Mouse (Mus musculus) hindbrain, embryonic 11.5 days (tissue): ENCODE measurements around the gene Fam198a. TPM values are rescaled to one million over a fixed set of nuclear protein-coding genes. Genes with fewer than 3 reads are reported as not detected.

Experiments used
- ATAC-seq: fragments of 200-750 bp; cut with Nextera tagmentation; 2 replicates; pipeline ENCODE4 v1.8.0; 2017; ENCODE audit warnings: mild to moderate bottlenecking, moderate TSS enrichment, moderate library complexity; ENCODE audit not compliant: low FRiP score
- DNase-seq: peaks from one replicate; pipeline ENCODE4 v3.0.0-alpha.2; 2015; ENCODE audit warnings: low spot score
- H3K27ac ChIP-seq: fragments of 300-500 bp; sonication (generic); 2 replicates; pipeline ENCODE4 v1.5.1; 2014; ENCODE audit warnings: mild to moderate bottlenecking, low read depth, low read length
- H3K27me3 ChIP-seq: fragments of 300-500 bp; sonication (generic); 2 replicates; pipeline ENCODE4 v1.6.1; 2014; ENCODE audit warnings: mild to moderate bottlenecking, low read length, moderate library complexity, mixed read lengths; ENCODE audit not compliant: control insufficient read depth, insufficient read depth
- H3K36me3 ChIP-seq: fragments of 300-500 bp; sonication (generic); 2 replicates; pipeline ENCODE4 v1.6.1; 2014; ENCODE audit warnings: mild to moderate bottlenecking, low read length, moderate library complexity, mixed read lengths; ENCODE audit not compliant: control insufficient read depth, insufficient read depth
- H3K4me1 ChIP-seq: fragments of 300-500 bp; sonication (generic); replicated peaks from 2 replicates; pipeline ENCODE4 v1.6.1; 2014; ENCODE audit warnings: low read length, mixed read lengths; ENCODE audit not compliant: control insufficient read depth, insufficient read depth
- H3K4me2 ChIP-seq: fragments of 300-500 bp; sonication (generic); replicated peaks from 2 replicates; pipeline ENCODE4 v1.6.1; 2014; ENCODE audit warnings: mild to moderate bottlenecking, low read depth, low read length
- H3K4me3 ChIP-seq: fragments of 300-500 bp; sonication (generic); 2 replicates; pipeline ENCODE4 v1.5.1; 2014; ENCODE audit warnings: low read depth, low read length
- H3K9ac ChIP-seq: fragments of 300-500 bp; sonication (generic); 2 replicates; pipeline ENCODE4 v1.6.1; 2014; ENCODE audit warnings: low read depth, low read length
- H3K9me3 ChIP-seq: fragments of 300-500 bp; sonication (generic); 2 replicates; pipeline ENCODE4 v1.6.1; 2016; ENCODE audit warnings: low read length; ENCODE audit not compliant: control insufficient read depth
- WGBS: fragments of 180-500 bp; shearing (Covaris S2); extraction: QIAGEN DNeasy Blood & Tissue Kit; methylation state at CpG from one replicate; pipeline ENCODE4 v1.1.7; 2014; 5-methylcytosine and 5-hydroxymethylcytosine counted together
- polyA plus RNA-seq: library from polyadenylated mRNA; unstranded; fragments of >200 nt; fragmentation: Nextera tagmentation; extraction: Ambion mirVana; gene quantifications from 2 replicates; pipeline ENCODE4 v1.2.1, GENCODE M21; 2014

Fam198a gene
- polyA plus RNA-seq, 1 experiment from 2014 or later: 0.46 TPM

DNA sequence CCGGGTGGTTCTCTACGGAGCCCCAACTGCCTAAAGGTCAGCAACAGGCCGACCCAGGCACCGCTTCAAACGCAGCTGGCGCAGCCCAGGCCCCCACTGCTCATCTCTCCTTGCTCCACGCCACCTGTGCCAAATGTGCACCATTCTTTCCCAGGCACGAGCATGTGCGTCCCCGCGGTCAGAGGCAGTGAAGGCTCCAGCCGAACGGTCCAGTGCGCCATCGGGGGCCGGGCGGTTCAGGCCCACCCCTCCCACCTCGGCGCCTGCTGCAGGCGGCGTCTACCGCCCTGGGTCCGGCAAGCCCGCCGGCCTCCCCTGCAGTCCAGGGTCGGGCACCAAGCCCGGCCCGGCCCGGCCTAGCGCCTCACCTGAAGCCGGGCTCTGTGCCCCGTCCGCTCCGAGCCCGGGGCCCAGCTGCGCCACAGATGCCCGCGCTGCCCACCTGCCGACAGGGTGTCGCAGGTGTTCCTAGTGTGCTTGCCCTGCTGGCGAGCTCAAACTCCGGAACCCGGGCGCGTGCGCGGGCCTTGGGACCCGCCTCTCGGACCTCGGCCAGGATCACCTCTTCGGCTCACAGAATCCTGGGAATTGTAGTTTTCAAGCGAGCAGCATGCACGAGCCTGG is 44.8 kb downstream of the Fam198a start:
- H3K4me3 ChIP-seq: peak overlapping the region; percentile 84
- H3K4me2 ChIP-seq: peak overlapping the region; percentile 93
- 0 out of 2 replicates have a peak, but pooled peaks cover 2% of the 10 kb centered on the region for H3K4me1 ChIP-seq
- H3K9ac ChIP-seq: peak overlapping the region; percentile 68
- H3K27ac ChIP-seq: no peak overlapping the region
- WGBS: under 1% methylated on average over 53 of the region's 53 CpGs
- DNase-seq (peak; percentile 87), ATAC-seq (peak; percentile 88)
- no peaks in the 10 kb centered on the region for H3K36me3 ChIP-seq
- H3K27me3 ChIP-seq: no peaks in the 10 kb centered on the region
- H3K9me3 ChIP-seq: no peaks in the 10 kb centered on the region

- Histone ChIP-seq H3K4me2 (no peak within 1 kb of the TSS; the same call in 1 of the 2 replicates), H3K9me3 (no peaks in the 10 kb centered on the region), H3K4me1 (0 out of 2 replicates have a peak, but pooled peaks cover 2% of the 10 kb centered on the region), H3K36me3 (no peaks in the 10 kb centered on the region), H3K9ac (no peak within 1 kb of the TSS), H3K4me3 (peak within 1 kb of the TSS; percentile 84), H3K27ac (no peak within 1 kb of the TSS), H3K27me3 (no peaks in the 10 kb centered on the region)
- ATAC-seq (no peak), DNase-seq (no peak)
Observed at GRCm38 (mm10) chr9:121997010-121997409, 46.2 kb downstream of the Fam198a start, which contains the start of gene Pomgnt2. Gene Pomgnt2, minus strand, starts transcription at chr9:121997110.

- H3K4me1 ChIP-seq: 0 out of 2 replicates have a peak, but pooled peaks cover 2% of the 10 kb centered on the region
- DNase-seq (no peak), ATAC-seq (no peak)
- no peak overlapping the region for H3K27ac ChIP-seq
- H3K4me2 ChIP-seq: no peak overlapping the region
- 90% methylated on average over 4 of the region's 4 CpGs for WGBS
- H3K9me3 ChIP-seq: no peaks in the 10 kb centered on the region
- H3K36me3 ChIP-seq: no peaks in the 10 kb centered on the region
- no peak overlapping the region for H3K4me3 ChIP-seq
- H3K27me3 ChIP-seq: no peaks in the 10 kb centered on the region
- no peak overlapping the region for H3K9ac ChIP-seq
Observed at GRCm38 (mm10) chr9:121997978-121998377, 47.2 kb downstream of the Fam198a start.

GRCm38 (mm10) chr9:122006175-122006574 is 55.4 kb downstream of the Fam198a start:
- DNase-seq: no peak
- 98% methylated on average over 2 of the region's 2 CpGs for WGBS
- Histone ChIP-seq H3K4me1 (no peaks in the 10 kb centered on the region), H3K36me3 (no peaks in the 10 kb centered on the region), H3K4me2 (no peak overlapping the region), H3K9ac (no peak overlapping the region), H3K27ac (no peak overlapping the region), H3K9me3 (no peaks in the 10 kb centered on the region), H3K4me3 (no peak overlapping the region), H3K27me3 (no peaks in the 10 kb centered on the region)
- no peak for ATAC-seq

GRCm38 (mm10) chr9:122006609-122007008 is 55.8 kb downstream of the Fam198a start:
- Histone ChIP-seq H3K9me3 (no peaks in the 10 kb centered on the region), H3K27ac (no peak overlapping the region), H3K36me3 (no peaks in the 10 kb centered on the region), H3K4me1 (no peaks in the 10 kb centered on the region), H3K4me2 (no peak overlapping the region), H3K4me3 (no peak overlapping the region), H3K9ac (no peak overlapping the region), H3K27me3 (no peaks in the 10 kb centered on the region)
- DNase-seq: peak; percentile 58
- ATAC-seq: no peak
- 18% methylated on average over 7 of the region's 7 CpGs for WGBS

- H3K4me1 ChIP-seq: no peaks in the 10 kb centered on the region
- no peaks in the 10 kb centered on the region for H3K9me3 ChIP-seq
- no peak overlapping the region for H3K9ac ChIP-seq
- WGBS: 26% methylated on average over 2 of the region's 2 CpGs
- H3K27ac ChIP-seq: no peak overlapping the region
- no peaks in the 10 kb centered on the region for H3K27me3 ChIP-seq
- H3K36me3 ChIP-seq: no peaks in the 10 kb centered on the region
- no peak for ATAC-seq
- H3K4me3 ChIP-seq: no peak overlapping the region
- no peak overlapping the region for H3K4me2 ChIP-seq
- DNase-seq: no peak
Observed at GRCm38 (mm10) chr9:122008876-122009275, 58.1 kb downstream of the Fam198a start.

DNA sequence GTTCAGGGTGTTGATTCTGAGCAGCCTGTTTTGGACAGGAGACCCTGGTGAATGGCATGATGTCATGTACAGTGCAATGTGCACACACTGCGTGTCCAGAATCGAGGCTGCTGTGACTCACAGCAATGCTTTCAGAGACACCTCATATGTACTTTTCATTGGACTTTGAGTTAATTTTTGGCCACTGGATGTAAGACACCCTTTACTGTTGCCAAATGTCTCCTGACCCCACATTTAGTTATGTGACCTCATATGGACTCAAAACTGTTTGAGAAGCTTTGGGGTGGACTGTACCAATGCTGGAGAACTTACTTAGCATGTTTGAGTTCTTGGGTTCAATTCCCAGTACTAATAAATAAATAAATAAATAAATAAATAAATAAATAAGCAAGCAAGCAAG is 60.0 kb downstream of the Fam198a start:
- 86% methylated on average over 2 of the region's 2 CpGs for WGBS
- Histone ChIP-seq H3K4me2 (no peak overlapping the region), H3K4me3 (no peak overlapping the region), H3K36me3 (no peaks in the 10 kb centered on the region), H3K27ac (no peak overlapping the region), H3K27me3 (no peaks in the 10 kb centered on the region), H3K9ac (no peak overlapping the region), H3K9me3 (no peaks in the 10 kb centered on the region), H3K4me1 (no peaks in the 10 kb centered on the region)
- no peak for DNase-seq
- ATAC-seq: no peak

- Histone ChIP-seq H3K27me3 (no peaks in the 10 kb centered on the region), H3K9me3 (no peaks in the 10 kb centered on the region), H3K27ac (no peak overlapping the region), H3K4me3 (no peak overlapping the region), H3K36me3 (no peaks in the 10 kb centered on the region), H3K9ac (no peak overlapping the region), H3K4me2 (no peak overlapping the region), H3K4me1 (no peaks in the 10 kb centered on the region)
- no peak for ATAC-seq
- DNase-seq: no peak
- WGBS: 76% methylated on average over 2 of the region's 2 CpGs
Observed at GRCm38 (mm10) chr9:122012816-122013215, 62.0 kb downstream of the Fam198a start.

DNA sequence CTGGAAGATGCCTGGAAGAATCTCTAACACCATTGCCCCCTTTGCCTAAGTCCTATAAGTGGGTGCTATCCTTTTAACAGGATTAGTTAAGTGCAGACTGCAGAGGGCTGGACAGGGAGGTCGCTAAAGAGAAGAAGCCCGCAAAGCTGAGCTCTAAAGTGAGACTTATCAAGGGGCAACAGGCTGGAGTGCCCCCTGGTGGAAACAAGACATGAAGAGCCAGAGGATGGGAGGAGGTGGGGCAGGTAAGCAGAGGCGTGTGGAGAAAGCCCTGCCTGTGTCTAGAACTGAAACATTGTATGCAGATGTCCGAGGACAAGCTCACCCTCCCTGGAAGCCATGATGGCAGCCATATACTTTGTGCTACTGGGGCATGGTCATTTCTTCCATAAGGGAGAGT is 62.8 kb downstream of the Fam198a start:
- H3K9me3 ChIP-seq: no peaks in the 10 kb centered on the region
- H3K27me3 ChIP-seq: no peaks in the 10 kb centered on the region
- no peak for DNase-seq
- H3K27ac ChIP-seq: no peak overlapping the region
- no peak overlapping the region for H3K4me2 ChIP-seq
- no peak for ATAC-seq
- no peaks in the 10 kb centered on the region for H3K4me1 ChIP-seq
- no peak overlapping the region for H3K4me3 ChIP-seq
- no peaks in the 10 kb centered on the region for H3K36me3 ChIP-seq
- WGBS: 79% methylated on average over 4 of the region's 4 CpGs
- H3K9ac ChIP-seq: no peak overlapping the region
